ENCODE assay signal across 8 mouse cellular contexts in genomic region chr19:42128052-42128740, GRCm38 (mm10). TPM values are rescaled to one million over a fixed set of nuclear protein-coding genes. Genes with fewer than 3 reads are reported as not detected.
DNase-seq lines count a peak whose midpoint lies in the region; ATAC-seq lines count a peak whose summit lies in the region.

No protein-coding gene starts in this region.

- DNase-seq in heart, embryonic 10.5 days (ENCODE audit: low spot score), result no peak
- DNase-seq in heart, postnatal 10 days, result no peak
- peak; percentile 31 for DNase-seq in urinary bladder, postnatal 14 days (ENCODE audit: low spot score)
- DNase-seq in urinary bladder, postnatal 36 days (ENCODE audit: low spot score in 2 of 2), result no peak
- no peak for DNase-seq in liver, embryonic 13.5 days
- DNase-seq in gastrocnemius, adult 8-10 months (ENCODE audit: low spot score in 2 of 2), result no peak
- DNase-seq in left cerebral cortex, adult 18-20 months (ENCODE audit: low spot score in 2 of 2), result no peak
- DNase-seq in cerebellum, adult 9-11 months, result no peak

- intact Hi-C loops in heart, postnatal 10 days (cut with DNase I), result no loop called here

- no peaks in the 10 kb centered on the region for H3K9me3 ChIP-seq in heart, embryonic 10.5 days
- no peaks in the 10 kb centered on the region for H3K9me3 ChIP-seq in liver, embryonic 13.5 days (replicated peaks)

- H3K36me3 ChIP-seq in heart, embryonic 10.5 days, result peaks cover 16% of the 10 kb centered on the region
- peaks cover 10% of the 10 kb centered on the region; the same call in 1 of the 2 replicates for H3K36me3 ChIP-seq in liver, embryonic 13.5 days

- no peaks in the 10 kb centered on the region for H3K27me3 ChIP-seq in heart, embryonic 10.5 days (ENCODE audit: insufficient read depth, poor library complexity, severe bottlenecking)
- H3K27me3 ChIP-seq in liver, embryonic 13.5 days, result no peaks in the 10 kb centered on the region

- H3K4me2 ChIP-seq in liver, embryonic 13.5 days, result peak overlapping the region; percentile 100

- H3K27ac ChIP-seq in heart, embryonic 10.5 days, result peak overlapping the region; percentile 91
- H3K27ac ChIP-seq in liver, embryonic 13.5 days, result peak overlapping the region; percentile 75

- 4% methylated on average over 23 of the region's 23 CpGs for WGBS in heart, embryonic 10.5 days
- 6% methylated on average over 23 of the region's 23 CpGs for WGBS in liver, embryonic 13.5 days (ENCODE audit: insufficient replicate concordance)

- peaks cover 34% of the 10 kb centered on the region for H3K4me1 ChIP-seq in heart, embryonic 10.5 days
- H3K4me1 ChIP-seq in liver, embryonic 13.5 days (replicated peaks), result peaks cover 49% of the 10 kb centered on the region

- no peak; the same call in 1 of the 2 replicates for ATAC-seq in liver, embryonic 13.5 days (ENCODE audit: low read depth)

- H3K4me3 ChIP-seq in heart, embryonic 10.5 days, result peak overlapping the region; percentile 78
- peak overlapping the region; percentile 75 for H3K4me3 ChIP-seq in liver, embryonic 13.5 days (replicated peaks)

- H3K9ac ChIP-seq in liver, embryonic 13.5 days, result peak overlapping the region; percentile 86

RNA-seq across cellular contexts. Expression of gene Avpi1, which starts 0.7 kb away (rescaled TPM):
- polyA plus RNA-seq in heart, embryonic 10.5 days (2016; fragmentation: Nextera tagmentation; extraction: Ambion mirVana), result 29.0 and 32.7 TPM in 2 replicates
- 10 to 100 TPM; 10.9 to 13.1 TPM for total RNA-seq in heart, postnatal 10 days (2021)
- polyA plus RNA-seq in liver, embryonic 13.5 days (2015; fragmentation: Nextera tagmentation; extraction: Ambion mirVana), result 15.6 and 15.8 TPM in 2 replicates
- total RNA-seq in gastrocnemius, adult 8-10 months (2022), result 10 to 100 TPM in 1 of 4 experiments, 1 to 10 TPM in 3; 8.6 to 12.1 (median 9.2) TPM
- total RNA-seq in left cerebral cortex, adult 18-20 months (2021), result 10 to 100 TPM; 32.0 to 33.3 TPM

RNA-seq across cellular contexts. Expression of gene Marveld1, which starts 19.0 kb away (rescaled TPM):
- 6.5 and 8.1 TPM in 2 replicates for polyA plus RNA-seq in heart, embryonic 10.5 days (2016; fragmentation: Nextera tagmentation; extraction: Ambion mirVana)
- total RNA-seq in heart, postnatal 10 days (2021), result 10 to 100 TPM; 30.3 to 31.2 TPM
- polyA plus RNA-seq in liver, embryonic 13.5 days (2015; fragmentation: Nextera tagmentation; extraction: Ambion mirVana), result 1.6 TPM in 2 replicates
- 1 to 10 TPM; 4.1 to 5.8 (median 4.5) TPM for total RNA-seq in gastrocnemius, adult 8-10 months (2022)
- 1 to 10 TPM; 8.3 to 8.6 TPM for total RNA-seq in left cerebral cortex, adult 18-20 months (2021)

RNA-seq across cellular contexts. Expression of gene Zfyve27, which starts 35.6 kb away (rescaled TPM):
- 23.9 and 27.8 TPM in 2 replicates for polyA plus RNA-seq in heart, embryonic 10.5 days (2016; fragmentation: Nextera tagmentation; extraction: Ambion mirVana)
- 10 to 100 TPM; 27.6 to 29.6 TPM for total RNA-seq in heart, postnatal 10 days (2021)
- 8.2 and 8.4 TPM in 2 replicates for polyA plus RNA-seq in liver, embryonic 13.5 days (2015; fragmentation: Nextera tagmentation; extraction: Ambion mirVana)
- total RNA-seq in gastrocnemius, adult 8-10 months (2022), result 10 to 100 TPM; 10.4 to 13.2 (median 11.8) TPM
- total RNA-seq in left cerebral cortex, adult 18-20 months (2021), result 10 to 100 TPM; 78.2 to 85.1 TPM

RNA-seq across cellular contexts. Expression of gene Pi4k2a, which starts 37.9 kb away (rescaled TPM):
- polyA plus RNA-seq in heart, embryonic 10.5 days (2016; fragmentation: Nextera tagmentation; extraction: Ambion mirVana), result 18.9 and 23.1 TPM in 2 replicates
- total RNA-seq in heart, postnatal 10 days (2021), result 10 to 100 TPM; 16.1 to 17.9 TPM
- 9.7 and 9.9 TPM in 2 replicates for polyA plus RNA-seq in liver, embryonic 13.5 days (2015; fragmentation: Nextera tagmentation; extraction: Ambion mirVana)
- total RNA-seq in gastrocnemius, adult 8-10 months (2022), result 10 to 100 TPM; 13.5 to 16.1 (median 14.7) TPM
- total RNA-seq in left cerebral cortex, adult 18-20 months (2021), result 10 to 100 TPM; 68.9 to 69.7 TPM

RNA-seq across cellular contexts. Expression of gene Morn4, which starts 42.0 kb away (rescaled TPM):
- 18.8 and 22.0 TPM in 2 replicates for polyA plus RNA-seq in heart, embryonic 10.5 days (2016; fragmentation: Nextera tagmentation; extraction: Ambion mirVana)
- 1 to 10 TPM; 5.9 to 7.4 TPM for total RNA-seq in heart, postnatal 10 days (2021)
- 2.6 and 2.8 TPM in 2 replicates for polyA plus RNA-seq in liver, embryonic 13.5 days (2015; fragmentation: Nextera tagmentation; extraction: Ambion mirVana)
- 1 to 10 TPM; 3.3 to 7.6 (median 5.3) TPM for total RNA-seq in gastrocnemius, adult 8-10 months (2022)
- 10 to 100 TPM; 66.2 to 67.8 TPM for total RNA-seq in left cerebral cortex, adult 18-20 months (2021)
